Mouse (Mus musculus) liver, embryonic 14.5 days (tissue): ENCODE data around the gene Plgrkt. TPM values are rescaled to one million over a fixed set of nuclear protein-coding genes. Genes with fewer than 3 reads are reported as not detected.
"Not testable (repeated sequence)": the region's sequence is repeated elsewhere in the genome, so short reads cannot be mapped to it uniquely, and the experiment has no call there.

Experiments
- ATAC-seq: fragments of 200-750 bp; cut with Nextera tagmentation; 2 replicates; pipeline ENCODE4 v1.8.0; 2017; ENCODE audit warnings: moderate number of reproducible peaks, mild to moderate bottlenecking, moderate library complexity; ENCODE audit not compliant: insufficient read depth
- DNase-seq, 3 experiments: peaks; one replicate each; pipeline ENCODE4 v3.0.0-alpha.2; 2012 to 2013; ENCODE audit warnings: low read depth in 3 of 3, low spot score in 3 of 3
- H3K27ac ChIP-seq: fragments of 300-500 bp; sonication (generic); 2 replicates; pipeline ENCODE4 v1.5.1; 2014; ENCODE audit warnings: moderate library complexity, mild to moderate bottlenecking, control low read depth, inconsistent platforms
- H3K27me3 ChIP-seq: fragments of 300-500 bp; sonication (generic); 2 replicates; pipeline ENCODE4 v1.6.1; 2014; ENCODE audit warnings: mild to moderate bottlenecking, low read length, moderate library complexity; ENCODE audit not compliant: control insufficient read depth, insufficient read depth
- H3K36me3 ChIP-seq: fragments of 300-500 bp; sonication (generic); replicated peaks from 2 replicates; pipeline ENCODE4 v1.6.1; 2014; ENCODE audit warnings: low read depth; ENCODE audit not compliant: control insufficient read depth, insufficient read depth
- H3K4me1 ChIP-seq, 2 experiments: fragments of 200-500 bp in 1 of 2; fragments of 300-500 bp in 1 of 2; sonication (generic) in 1 of 2; replicated peaks; 2 replicates each; pipeline ENCODE4 v1.6.1; 2012 to 2014; ENCODE audit warnings: antibody characterized with exemption in 1 of 2, inconsistent platforms in 1 of 2, low read length in 1 of 2; ENCODE audit not compliant: control insufficient read depth in 2 of 2, insufficient read depth in 2 of 2
- H3K4me2 ChIP-seq: fragments of 300-500 bp; sonication (generic); 2 replicates; pipeline ENCODE4 v1.6.1; 2014; ENCODE audit warnings: low read depth, mild to moderate bottlenecking, control low read depth, moderate library complexity
- H3K4me3 ChIP-seq, 2 experiments: fragments of 200-500 bp in 1 of 2; fragments of 300-500 bp in 1 of 2; sonication (generic) in 1 of 2; 2 replicates each; pipeline ENCODE4 v1.5.1; 2012 to 2014; ENCODE audit warnings: low read depth in 2 of 2, low read length in 2 of 2, mild to moderate bottlenecking in 2 of 2, control low read depth in 1 of 2, inconsistent platforms in 1 of 2, moderate library complexity in 1 of 2; ENCODE audit not compliant: insufficient read depth in 1 of 2
- H3K9ac ChIP-seq: fragments of 300-500 bp; sonication (generic); replicated peaks from 2 replicates; pipeline ENCODE4 v1.6.1; 2014; ENCODE audit warnings: mild to moderate bottlenecking, control low read depth, moderate library complexity
- H3K9me3 ChIP-seq: fragments of 300-500 bp; sonication (generic); 2 replicates; pipeline ENCODE4 v1.6.1; 2016; ENCODE audit warnings: low read length, mixed read lengths; ENCODE audit not compliant: control insufficient read depth
- CTCF ChIP-seq: IDR thresholded peaks from 2 replicates; pipeline ENCODE4 v1.5.1; 2016; ENCODE audit warnings: antibody characterized with exemption, low read depth, control low read depth
- EP300 ChIP-seq: IDR thresholded peaks from 2 replicates; pipeline ENCODE4 v1.6.1; 2016; ENCODE audit warnings: antibody characterized with exemption, low read depth
- WGBS: fragments of 180-500 bp; shearing (Covaris S2); extraction: QIAGEN DNeasy Blood & Tissue Kit; methylation state at CpG from one replicate; pipeline ENCODE4 v1.1.7; 2014; ENCODE audit not compliant: insufficient replicate concordance; 5-methylcytosine and 5-hydroxymethylcytosine counted together
- polyA plus RNA-seq, 2 experiments: library from polyadenylated mRNA; depleted of rRNA in 1 of 2; stranded (reverse) in 1 of 2; unstranded in 1 of 2; fragments of >200 nt; fragmentation: Nextera tagmentation in 1 of 2; extraction: Ambion mirVana in 1 of 2; gene quantifications; 2 replicates each; pipeline versions ENCODE4 v1.2.1 to v1.2.3; 2012 to 2014

The Plgrkt gene
- polyA plus RNA-seq (2012; rRNA removed) (14.0 and 21.9 TPM in 2 replicates), polyA plus RNA-seq (2014; fragmentation: Nextera tagmentation; extraction: Ambion mirVana) (26.2 and 28.3 TPM in 2 replicates)

GRCm38 (mm10) chr19:29366969-29367622, at the start of gene Plgrkt, which contains the start of gene Cd274:
Plgrkt (minus strand) TSS chr19:29367390.
Cd274 (plus strand) TSS chr19:29367455.
- WGBS: under 1% methylated on average over 26 of the region's 26 CpGs
- Histone ChIP-seq H3K9me3 (no peaks in the 10 kb centered on the region), H3K4me3 (peak within 1 kb of the TSS; percentile 78 to 79), H3K9ac (peak within 1 kb of the TSS; percentile 80), H3K4me2 (peak within 1 kb of the TSS; percentile 84), H3K4me1 (peaks cover 13 to 19% of the 10 kb centered on the region in 2 experiments), H3K36me3 (no peaks in the 10 kb centered on the region), H3K27me3 (no peaks in the 10 kb centered on the region), H3K27ac (peak within 1 kb of the TSS; percentile 81)
- peak; percentile 85 to 87 (median 86) for DNase-seq
- TF ChIP-seq CTCF: no peak
- no peak for TF ChIP-seq EP300
- peak; percentile 91 for ATAC-seq

- 23% methylated on average over 3 of the region's 3 CpGs for WGBS
- ATAC-seq: no peak
- Histone ChIP-seq H3K9ac (no peak overlapping the region), H3K4me1 (peaks cover 6 to 22% of the 10 kb centered on the region in 2 experiments; a peak in 2 of 4 replicates), H3K4me3 (no peak overlapping the region), H3K36me3 (no peaks in the 10 kb centered on the region), H3K9me3 (no peaks in the 10 kb centered on the region), H3K27ac (no peak overlapping the region), H3K27me3 (no peaks in the 10 kb centered on the region), H3K4me2 (no peak overlapping the region)
- TF ChIP-seq CTCF: no peak
- no peak for TF ChIP-seq EP300
- DNase-seq: no peak
These were observed 49.3 kb upstream of the Plgrkt start for GRCm38 (mm10) chr19:29416393-29416902.

GRCm38 (mm10) chr19:29414917-29415316, 47.7 kb upstream of the Plgrkt start:
- not testable (repeated sequence) for H3K27ac ChIP-seq, H3K27me3 ChIP-seq, DNase-seq, H3K36me3 ChIP-seq, H3K9me3 ChIP-seq, ATAC-seq, H3K4me2 ChIP-seq, H3K9ac ChIP-seq, H3K4me3 ChIP-seq
- peaks cover 6 to 20% of the 10 kb centered on the region in 2 experiments; a peak in 2 of 4 replicates for H3K4me1 ChIP-seq

- no peaks in the 10 kb centered on the region for H3K27me3 ChIP-seq
- peaks cover 6 to 18% of the 10 kb centered on the region in 2 experiments; a peak in 2 of 4 replicates for H3K4me1 ChIP-seq
- H3K9ac ChIP-seq: no peak overlapping the region
- H3K4me2 ChIP-seq: no peak overlapping the region
- H3K9me3 ChIP-seq: no peaks in the 10 kb centered on the region
- no peak for DNase-seq
- no peaks in the 10 kb centered on the region for H3K36me3 ChIP-seq
- H3K27ac ChIP-seq: no peak overlapping the region
- WGBS: 57% methylated on average over 3 of the region's 3 CpGs
- TF ChIP-seq CTCF: no peak
- no peak for TF ChIP-seq EP300
- ATAC-seq: no peak
- no peak overlapping the region for H3K4me3 ChIP-seq
These were observed 47.3 kb upstream of the Plgrkt start for GRCm38 (mm10) chr19:29414513-29414912.

- no peak for TF ChIP-seq EP300
- TF ChIP-seq CTCF: no peak
- H3K27me3 ChIP-seq: no peaks in the 10 kb centered on the region
- no peak for ATAC-seq
- H3K4me3 ChIP-seq: no peak overlapping the region
- H3K27ac ChIP-seq: no peak overlapping the region
- H3K9ac ChIP-seq: no peak overlapping the region
- WGBS: 76% methylated on average over 6 of the region's 6 CpGs
- no peaks in the 10 kb centered on the region for H3K36me3 ChIP-seq
- no peak overlapping the region for H3K4me2 ChIP-seq
- H3K9me3 ChIP-seq: no peaks in the 10 kb centered on the region
- peaks cover 0 to 3% of the 10 kb centered on the region in 2 experiments; a peak in 2 of 4 replicates for H3K4me1 ChIP-seq
- DNase-seq: no peak
These were observed 45.6 kb upstream of the Plgrkt start for GRCm38 (mm10) chr19:29412476-29413420.
